Mouse (Mus musculus) intestine, postnatal 0 days (tissue): ENCODE data around the gene Ap1m2. TPM values are rescaled to one million over a fixed set of nuclear protein-coding genes. Genes with fewer than 3 reads are reported as not detected.

Experiments
- ATAC-seq: fragments of 200-750 bp; cut with Nextera tagmentation; 2 replicates; pipeline ENCODE4 v1.8.0; 2017; ENCODE audit warnings: mild to moderate bottlenecking, moderate TSS enrichment, moderate library complexity
- H3K27ac ChIP-seq: fragments of 300-500 bp; sonication (generic); 2 replicates; pipeline ENCODE4 v1.5.1; 2014; ENCODE audit warnings: mild to moderate bottlenecking, low read depth, low read length, moderate library complexity
- H3K27me3 ChIP-seq: fragments of 300-500 bp; sonication (generic); replicated peaks from 2 replicates; pipeline ENCODE4 v1.6.1; 2014; ENCODE audit warnings: low read length, mixed read lengths; ENCODE audit not compliant: control insufficient read depth, insufficient read depth
- H3K36me3 ChIP-seq: fragments of 300-500 bp; sonication (generic); 2 replicates; pipeline ENCODE4 v1.6.1; 2014; ENCODE audit warnings: mild to moderate bottlenecking, moderate library complexity; ENCODE audit not compliant: control insufficient read depth, insufficient read depth
- H3K4me1 ChIP-seq: fragments of 300-500 bp; sonication (generic); replicated peaks from 2 replicates; pipeline ENCODE4 v1.6.1; 2014; ENCODE audit warnings: antibody characterized with exemption, low read length, mixed read lengths; ENCODE audit not compliant: control insufficient read depth, insufficient read depth
- H3K4me2 ChIP-seq: fragments of 300-500 bp; sonication (generic); replicated peaks from 2 replicates; pipeline ENCODE4 v1.6.1; 2014; ENCODE audit warnings: low read depth, mild to moderate bottlenecking, moderate library complexity
- H3K4me3 ChIP-seq: fragments of 300-500 bp; sonication (generic); 2 replicates; pipeline ENCODE4 v1.5.1; 2014; ENCODE audit warnings: low read depth, low read length
- H3K9ac ChIP-seq: fragments of 300-500 bp; sonication (generic); 2 replicates; pipeline ENCODE4 v1.6.1; 2014; ENCODE audit warnings: mild to moderate bottlenecking, low read depth, low read length
- H3K9me3 ChIP-seq: fragments of 300-500 bp; sonication (generic); 2 replicates; pipeline ENCODE4 v1.6.1; 2016; ENCODE audit warnings: mixed run types; ENCODE audit not compliant: control insufficient read depth
- CTCF ChIP-seq: sonication (generic); IDR thresholded peaks from 2 replicates; pipeline ENCODE4 v1.5.1; 2016; ENCODE audit warnings: low read depth, mild to moderate bottlenecking, control low read depth, antibody characterized with exemption, moderate library complexity
- WGBS: fragments of 180-500 bp; shearing (Covaris S2); extraction: QIAGEN DNeasy Blood & Tissue Kit; methylation state at CpG from one replicate; pipeline ENCODE4 v1.1.7; 2014; 5-methylcytosine and 5-hydroxymethylcytosine counted together
- polyA plus RNA-seq: library from polyadenylated mRNA; unstranded; fragments of >200 nt; fragmentation: Nextera tagmentation; extraction: Ambion mirVana; gene quantifications from 2 replicates; pipeline ENCODE4 v1.2.1, GENCODE M21; 2015

Gene Ap1m2
- polyA plus RNA-seq, 1 experiment from 2014 or later: 192 TPM

- TF ChIP-seq CTCF: peak; percentile 4; the same call in 1 of the 2 replicates
- Histone ChIP-seq H3K4me1 (peaks cover 3% of the 10 kb centered on the region), H3K4me2 (peak overlapping the region; percentile 76), H3K27me3 (peaks cover 63% of the 10 kb centered on the region), H3K36me3 (no peaks in the 10 kb centered on the region), H3K27ac (no peak overlapping the region), H3K4me3 (peak overlapping the region; percentile 47), H3K9ac (no peak overlapping the region), H3K9me3 (no peaks in the 10 kb centered on the region)
- WGBS: under 1% methylated on average over 72 of the region's 72 CpGs
- no peak for ATAC-seq
These were observed 67.6 kb downstream of the Ap1m2 start for GRCm38 (mm10) chr9:21244428-21245112.

Other genes with a start within 250 kb of the Ap1m2 start
- not detected in 2 replicates for gene Zglp1, start 245.2 kb downstream of the Ap1m2 start, polyA plus RNA-seq
- 0.09 and 0.13 TPM in 2 replicates for gene Gm49373, start 239.2 kb downstream of the Ap1m2 start, polyA plus RNA-seq
- 42.7 and 46.3 TPM in 2 replicates for gene Fdx1l, start 238.7 kb downstream of the Ap1m2 start, polyA plus RNA-seq
- gene Gm38431, start 220.3 kb downstream of the Ap1m2 start, polyA plus RNA-seq: 0.22 and 0.42 TPM in 2 replicates
- 22.5 and 26.2 TPM in 2 replicates for gene Raver1, start 220.3 kb downstream of the Ap1m2 start, polyA plus RNA-seq
- gene Tyk2, start 181.1 kb downstream of the Ap1m2 start, polyA plus RNA-seq: 8.0 and 9.2 TPM in 2 replicates
- 113 and 115 TPM in 2 replicates for gene Cdc37, start 162.4 kb downstream of the Ap1m2 start, polyA plus RNA-seq
- 2.8 and 3.5 TPM in 2 replicates for gene Pde4a, start 146.6 kb downstream of the Ap1m2 start, polyA plus RNA-seq
- gene Keap1, start 73.0 kb downstream of the Ap1m2 start, polyA plus RNA-seq: 38.3 and 42.4 TPM in 2 replicates
- gene S1pr5, start 63.9 kb downstream of the Ap1m2 start, polyA plus RNA-seq: not detected in 2 replicates
- 44.7 and 48.1 TPM in 2 replicates for gene Atg4d, start 47.0 kb downstream of the Ap1m2 start, polyA plus RNA-seq
- gene Kri1, start 24.4 kb downstream of the Ap1m2 start, polyA plus RNA-seq: 7.0 and 7.2 TPM in 2 replicates
- gene Cdkn2d, start 20.9 kb downstream of the Ap1m2 start, polyA plus RNA-seq: 24.1 and 25.8 TPM in 2 replicates
- gene Slc44a2, start 8.4 kb upstream of the Ap1m2 start, polyA plus RNA-seq: 13.3 and 13.8 TPM in 2 replicates
- 41.0 and 42.8 TPM in 2 replicates for gene Ilf3, start 55.5 kb upstream of the Ap1m2 start, polyA plus RNA-seq
- 16.9 and 17.9 TPM in 2 replicates for gene Qtrt1, start 99.5 kb upstream of the Ap1m2 start, polyA plus RNA-seq
- 69.6 and 74.7 TPM in 2 replicates for gene Dnm2, start 112.6 kb upstream of the Ap1m2 start, polyA plus RNA-seq
- 31.1 and 31.4 TPM in 2 replicates for gene Tmed1, start 197.9 kb upstream of the Ap1m2 start, polyA plus RNA-seq
- 0.43 and 1.1 TPM in 2 replicates for gene AB124611, start 213.8 kb upstream of the Ap1m2 start, polyA plus RNA-seq
- gene Carm1, start 234.6 kb upstream of the Ap1m2 start, polyA plus RNA-seq: 10.0 and 11.9 TPM in 2 replicates